Comparison of ENCODE assay signal across 8 mouse cellular contexts in the genomic region with DNA sequence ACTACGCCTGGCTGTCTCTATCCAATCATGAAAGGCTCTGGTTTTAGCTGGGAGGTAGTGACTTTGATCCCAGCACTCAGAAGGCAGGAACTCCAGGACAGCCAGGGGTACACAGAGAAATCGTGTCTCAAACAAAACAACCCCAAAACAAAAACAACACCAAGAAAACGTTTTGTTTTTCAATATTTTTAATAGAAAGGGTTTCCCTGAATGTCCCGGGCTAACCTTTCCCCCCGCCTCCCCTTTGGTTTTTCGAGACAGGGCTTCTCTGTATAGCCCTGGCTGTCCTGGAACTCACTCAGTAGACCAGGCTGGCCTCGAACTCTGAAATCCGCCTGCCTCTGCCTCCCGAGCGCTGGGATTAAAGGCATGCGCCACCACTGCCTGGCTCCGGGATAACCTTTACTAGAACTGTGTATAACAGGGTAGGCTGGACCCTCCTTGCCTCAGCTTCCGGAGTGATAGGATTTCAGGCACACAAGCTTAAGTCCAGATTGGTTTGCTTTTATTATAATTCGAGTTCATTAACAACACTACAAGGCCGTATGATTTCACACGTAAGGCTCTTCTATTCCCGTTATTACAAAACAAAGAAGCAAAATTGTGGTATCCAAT. TPM values are rescaled to one million over a fixed set of nuclear protein-coding genes. Genes with fewer than 3 reads are reported as not detected.
A peak's percentile ranks its signal among the peaks of the same experiment; 100 is the strongest.
DNase-seq lines count a peak whose midpoint lies in the region; ATAC-seq and TF ChIP-seq lines count a peak whose summit lies in the region.

No protein-coding gene starts in this region.

- TF ChIP-seq POLR2A in kidney, adult 2 months (IDR thresholded peaks at IDR 0.05; ENCODE audit: low read depth, low read length): no peak
- no peak for TF ChIP-seq POLR2A in bone marrow macrophage, adult 2 months (IDR thresholded peaks at IDR 0.05; ENCODE audit: borderline replicate concordance, low read depth, low read length)

- peaks cover 21% of the 10 kb centered on the region for H3K36me3 ChIP-seq in kidney, embryonic 15.5 days
- H3K36me3 ChIP-seq in kidney, adult 2 months (ENCODE audit: control insufficient read depth, insufficient read depth, low read length): no peaks in the 10 kb centered on the region; the same call in 1 of the 2 replicates
- H3K36me3 ChIP-seq in forebrain, embryonic 16.5 days (ENCODE audit: control insufficient read depth, insufficient read depth): peaks cover 6% of the 10 kb centered on the region
- peaks cover 26% of the 10 kb centered on the region for H3K36me3 ChIP-seq in liver, embryonic 14.5 days (replicated peaks; ENCODE audit: control insufficient read depth, insufficient read depth, low read depth)

- TF ChIP-seq CTCF in kidney, adult 2 months (conservative IDR thresholded peaks at IDR 0.05; ENCODE audit: insufficient read depth, insufficient read length, low read depth, low read length): no peak
- no peak for TF ChIP-seq CTCF in bone marrow macrophage, adult 2 months (IDR thresholded peaks at IDR 0.05; ENCODE audit: low read depth, low read length)
- peak; percentile 23; the same call in 1 of the 2 replicates for TF ChIP-seq CTCF in liver, embryonic 14.5 days (IDR thresholded peaks at IDR 0.05; ENCODE audit: low read depth)

- H3K4me2 ChIP-seq in kidney, embryonic 15.5 days: peak overlapping the region; percentile 63
- H3K4me2 ChIP-seq in forebrain, embryonic 16.5 days (ENCODE audit: low read length): peak overlapping the region; percentile 57
- H3K4me2 ChIP-seq in liver, embryonic 14.5 days (ENCODE audit: low read depth): peak overlapping the region; percentile 81

- 0 out of 2 replicates have a peak, but pooled peaks cover 3% of the 10 kb centered on the region for H3K9me3 ChIP-seq in kidney, embryonic 15.5 days (replicated peaks)
- no peaks in the 10 kb centered on the region for H3K9me3 ChIP-seq in forebrain, embryonic 16.5 days (ENCODE audit: control insufficient read depth, low read length)
- no peaks in the 10 kb centered on the region for H3K9me3 ChIP-seq in liver, embryonic 14.5 days (ENCODE audit: control insufficient read depth, low read length)

- ATAC-seq in kidney, embryonic 15.5 days (replicated peaks; ENCODE audit: low FRiP score): no peak
- no peak for ATAC-seq in forebrain, embryonic 16.5 days
- peak; percentile 3; the same call in 1 of the 2 replicates for ATAC-seq in liver, embryonic 14.5 days (ENCODE audit: insufficient read depth)

- peak overlapping the region; percentile 100 for H3K27ac ChIP-seq in kidney, embryonic 15.5 days
- no peak overlapping the region for H3K27ac ChIP-seq in kidney, adult 2 months (ENCODE audit: insufficient read depth, low read depth, low read length)
- peak overlapping the region; percentile 87; the same call in 1 of the 2 replicates for H3K27ac ChIP-seq in bone marrow macrophage, adult 2 months (ENCODE audit: insufficient read depth, low read depth, low read length)
- H3K27ac ChIP-seq in forebrain, embryonic 16.5 days (ENCODE audit: low read length): peak overlapping the region; percentile 97
- peak overlapping the region; percentile 88 for H3K27ac ChIP-seq in liver, embryonic 14.5 days

- H3K9ac ChIP-seq in kidney, embryonic 15.5 days: peak overlapping the region; percentile 60
- peak overlapping the region; percentile 91 for H3K9ac ChIP-seq in forebrain, embryonic 16.5 days (replicated peaks; ENCODE audit: low read depth, low read length)
- peak overlapping the region; percentile 83 for H3K9ac ChIP-seq in liver, embryonic 14.5 days (replicated peaks)

- no peak for DNase-seq in kidney, adult 2 months
- no peak for DNase-seq in liver, embryonic 14.5 days (ENCODE audit: low read depth in 3 of 3, low spot score in 3 of 3)
- DNase-seq in testis, postnatal 10 days (ENCODE audit: low spot score): peak; percentile 48
- no peak for DNase-seq in urinary bladder, postnatal 14 days (ENCODE audit: low spot score)
- no peak for DNase-seq in embryo, embryonic 11 days

- H3K4me3 ChIP-seq in kidney, embryonic 15.5 days (replicated peaks): peak overlapping the region; percentile 99
- no peak overlapping the region for H3K4me3 ChIP-seq in kidney, adult 2 months (ENCODE audit: insufficient read depth, low read depth, low read length)
- peak overlapping the region; percentile 67 for H3K4me3 ChIP-seq in bone marrow macrophage, adult 2 months (ENCODE audit: insufficient read depth, low read length)
- H3K4me3 ChIP-seq in forebrain, embryonic 16.5 days (replicated peaks; ENCODE audit: low read length): peak overlapping the region; percentile 98
- H3K4me3 ChIP-seq in liver, embryonic 14.5 days (ENCODE audit: insufficient read depth in 1 of 2, low read depth in 2 of 2, low read length in 2 of 2): peak overlapping the region; percentile 61 to 97

- no peaks in the 10 kb centered on the region for H3K27me3 ChIP-seq in kidney, embryonic 15.5 days
- no peaks in the 10 kb centered on the region for H3K27me3 ChIP-seq in kidney, adult 2 months (replicated peaks; ENCODE audit: control insufficient read depth, insufficient read depth, low read length)
- no peaks in the 10 kb centered on the region for H3K27me3 ChIP-seq in forebrain, embryonic 16.5 days (replicated peaks; ENCODE audit: control insufficient read depth, insufficient read depth, low read length)
- no peaks in the 10 kb centered on the region for H3K27me3 ChIP-seq in liver, embryonic 14.5 days (ENCODE audit: control insufficient read depth, insufficient read depth, low read length)

- no peak for TF ChIP-seq EP300 in liver, embryonic 14.5 days (IDR thresholded peaks at IDR 0.05; ENCODE audit: low read depth)

- peaks cover 31% of the 10 kb centered on the region for H3K4me1 ChIP-seq in kidney, embryonic 15.5 days
- H3K4me1 ChIP-seq in kidney, adult 2 months (ENCODE audit: control insufficient read depth, insufficient read depth, low read length): peaks cover 3% of the 10 kb centered on the region; the same call in 1 of the 2 replicates
- H3K4me1 ChIP-seq in bone marrow macrophage, adult 2 months (ENCODE audit: control insufficient read depth, insufficient read depth, low read length): peaks cover 13% of the 10 kb centered on the region
- H3K4me1 ChIP-seq in forebrain, embryonic 16.5 days (replicated peaks; ENCODE audit: control insufficient read depth, insufficient read depth, low read length): peaks cover 27% of the 10 kb centered on the region
- peaks cover 12 to 18% of the 10 kb centered on the region in 2 experiments for H3K4me1 ChIP-seq in liver, embryonic 14.5 days (replicated peaks; ENCODE audit: control insufficient read depth in 2 of 2, insufficient read depth in 2 of 2, low read length in 1 of 2)

- 55% methylated on average over 17 of the region's 17 CpGs for WGBS in kidney, embryonic 15.5 days
- WGBS in kidney, adult 2 months: 43% methylated on average over 17 of the region's 17 CpGs
- 51% methylated on average over 17 of the region's 17 CpGs for WGBS in forebrain, embryonic 16.5 days
- WGBS in liver, embryonic 14.5 days (ENCODE audit: insufficient replicate concordance): 28% methylated on average over 17 of the region's 17 CpGs

RNA-seq across cellular contexts. Expression of gene Srsf1, which starts 0.7 kb away (rescaled TPM):
- polyA plus RNA-seq in kidney, embryonic 15.5 days (2015; fragmentation: Nextera tagmentation; extraction: Ambion mirVana): 320 and 328 TPM in 2 replicates
- 56.6 and 59.8 TPM in 2 replicates for polyA plus RNA-seq in kidney, adult 2 months (2012; rRNA removed)
- 142 and 144 TPM in 2 replicates for polyA plus RNA-seq in bone marrow macrophage, adult 2 months (2012; ENCODE audit: insufficient read depth, insufficient read length, missing spikeins)
- polyA plus RNA-seq in forebrain, embryonic 16.5 days (2015; fragmentation: Nextera tagmentation; extraction: Ambion mirVana): 290 and 334 TPM in 2 replicates
- 111 and 163 TPM in 2 replicates for polyA plus RNA-seq in liver, embryonic 14.5 days (2012; rRNA removed)
- polyA plus RNA-seq in liver, embryonic 14.5 days (2014; fragmentation: Nextera tagmentation; extraction: Ambion mirVana): 139 and 158 TPM in 2 replicates

RNA-seq across cellular contexts. Expression of gene Vezf1, which starts 21.6 kb away (rescaled TPM):
- polyA plus RNA-seq in kidney, embryonic 15.5 days (2015; fragmentation: Nextera tagmentation; extraction: Ambion mirVana): 42.5 and 42.8 TPM in 2 replicates
- polyA plus RNA-seq in kidney, adult 2 months (2012; rRNA removed): 17.9 and 21.4 TPM in 2 replicates
- polyA plus RNA-seq in bone marrow macrophage, adult 2 months (2012; ENCODE audit: insufficient read depth, insufficient read length, missing spikeins): 25.1 and 29.7 TPM in 2 replicates
- polyA plus RNA-seq in forebrain, embryonic 16.5 days (2015; fragmentation: Nextera tagmentation; extraction: Ambion mirVana): 59.7 and 68.1 TPM in 2 replicates
- 4.7 and 5.7 TPM in 2 replicates for polyA plus RNA-seq in liver, embryonic 14.5 days (2012; rRNA removed)
- 7.5 and 9.1 TPM in 2 replicates for polyA plus RNA-seq in liver, embryonic 14.5 days (2014; fragmentation: Nextera tagmentation; extraction: Ambion mirVana)

RNA-seq across cellular contexts. Expression of gene Cuedc1, which starts 51.4 kb away (rescaled TPM):
- 18.8 and 23.4 TPM in 2 replicates for polyA plus RNA-seq in kidney, embryonic 15.5 days (2015; fragmentation: Nextera tagmentation; extraction: Ambion mirVana)
- 16.5 and 18.5 TPM in 2 replicates for polyA plus RNA-seq in kidney, adult 2 months (2012; rRNA removed)
- polyA plus RNA-seq in bone marrow macrophage, adult 2 months (2012; ENCODE audit: insufficient read depth, insufficient read length, missing spikeins): 9.7 and 13.1 TPM in 2 replicates
- 36.0 and 40.3 TPM in 2 replicates for polyA plus RNA-seq in forebrain, embryonic 16.5 days (2015; fragmentation: Nextera tagmentation; extraction: Ambion mirVana)
- polyA plus RNA-seq in liver, embryonic 14.5 days (2012; rRNA removed): 0.76 and 0.96 TPM in 2 replicates
- polyA plus RNA-seq in liver, embryonic 14.5 days (2014; fragmentation: Nextera tagmentation; extraction: Ambion mirVana): 0.36 and 0.53 TPM in 2 replicates

RNA-seq across cellular contexts. Expression of gene Dynll2, which starts 59.1 kb away (rescaled TPM):
- 22.9 and 25.0 TPM in 2 replicates for polyA plus RNA-seq in kidney, embryonic 15.5 days (2015; fragmentation: Nextera tagmentation; extraction: Ambion mirVana)
- polyA plus RNA-seq in kidney, adult 2 months (2012; rRNA removed): 136 and 169 TPM in 2 replicates
- polyA plus RNA-seq in bone marrow macrophage, adult 2 months (2012; ENCODE audit: insufficient read depth, insufficient read length, missing spikeins): 62.6 and 64.9 TPM in 2 replicates
- 31.8 and 43.1 TPM in 2 replicates for polyA plus RNA-seq in forebrain, embryonic 16.5 days (2015; fragmentation: Nextera tagmentation; extraction: Ambion mirVana)
- 18.0 and 21.5 TPM in 2 replicates for polyA plus RNA-seq in liver, embryonic 14.5 days (2012; rRNA removed)
- 5.7 TPM in 2 replicates for polyA plus RNA-seq in liver, embryonic 14.5 days (2014; fragmentation: Nextera tagmentation; extraction: Ambion mirVana)
